Mouse (Mus musculus): ENCODE results near the gene Gm38392.
"Not testable (repeated sequence)": the region's sequence is repeated elsewhere in the genome, so short reads cannot be mapped to it uniquely, and the experiment has no call there.

Gene Gm38392

GRCm38 (mm10) chr3:88276529-88277143 is 10.4 kb downstream of the Gm38392 start:
- no peak for DNase-seq (ENCODE audit: low spot score)

GRCm38 (mm10) chr3:88276121-88276520 is 10.9 kb downstream of the Gm38392 start:
- DNase-seq (ENCODE audit: low spot score), result no peak

GRCm38 (mm10) chr3:88274002-88274401 is 13.0 kb downstream of the Gm38392 start:
- DNase-seq (ENCODE audit: low spot score), result no peak

GRCm38 (mm10) chr3:88271859-88272258 is 15.2 kb downstream of the Gm38392 start:
- no peak for DNase-seq (ENCODE audit: low spot score)

- not testable (repeated sequence) for DNase-seq (ENCODE audit: low spot score)
Measured at GRCm38 (mm10) chr3:88271298-88271697, 15.7 kb downstream of the Gm38392 start.

GRCm38 (mm10) chr3:88268991-88269390 is 18.0 kb downstream of the Gm38392 start:
- no peak for DNase-seq (ENCODE audit: low spot score)

GRCm38 (mm10) chr3:88268014-88268413 is 19.0 kb downstream of the Gm38392 start:
- DNase-seq (ENCODE audit: low spot score), result not testable (repeated sequence)

GRCm38 (mm10) chr3:88262346-88262745 is 24.7 kb downstream of the Gm38392 start:
- DNase-seq (ENCODE audit: low spot score), result no peak

- DNase-seq (ENCODE audit: low spot score), result no peak
Measured at GRCm38 (mm10) chr3:88256382-88256781, 30.6 kb downstream of the Gm38392 start.

GRCm38 (mm10) chr3:88255950-88256349 is 31.1 kb downstream of the Gm38392 start:
- DNase-seq (ENCODE audit: low spot score), result no peak

- no peak for DNase-seq (ENCODE audit: low spot score)
Measured at GRCm38 (mm10) chr3:88254268-88254926, 32.6 kb downstream of the Gm38392 start, which contains the start of gene Rhbg. Rhbg (minus strand) TSS chr3:88254709.

GRCm38 (mm10) chr3:88252739-88253138 is 34.3 kb downstream of the Gm38392 start:
- DNase-seq (ENCODE audit: low spot score), result no peak

- DNase-seq (ENCODE audit: low spot score), result no peak
Measured at GRCm38 (mm10) chr3:88248406-88248805, 38.6 kb downstream of the Gm38392 start.

GRCm38 (mm10) chr3:88247666-88248065 is 39.3 kb downstream of the Gm38392 start:
- DNase-seq (ENCODE audit: low spot score), result no peak

- DNase-seq (ENCODE audit: low spot score), result peak; percentile 68
Measured at GRCm38 (mm10) chr3:88245811-88246210, 41.2 kb downstream of the Gm38392 start.

GRCm38 (mm10) chr3:88244071-88244470 is 42.9 kb downstream of the Gm38392 start:
- peak; percentile 47 for DNase-seq (ENCODE audit: low spot score)

- DNase-seq (ENCODE audit: low spot score), result peak; percentile 64
Measured at GRCm38 (mm10) chr3:88242531-88242930, 44.5 kb downstream of the Gm38392 start.

- DNase-seq (ENCODE audit: low spot score), result no peak
Measured at GRCm38 (mm10) chr3:88241045-88241786, 45.8 kb downstream of the Gm38392 start.

- no peak for DNase-seq (ENCODE audit: low spot score)
Measured at GRCm38 (mm10) chr3:88239446-88239845, 47.6 kb downstream of the Gm38392 start.

GRCm38 (mm10) chr3:88238866-88239391 is 48.1 kb downstream of the Gm38392 start:
- no peak for DNase-seq (ENCODE audit: low spot score)

GRCm38 (mm10) chr3:88237556-88238194 is 49.3 kb downstream of the Gm38392 start:
- peak; percentile 29 for DNase-seq (ENCODE audit: low spot score)

- DNase-seq (ENCODE audit: low spot score), result no peak
Measured at GRCm38 (mm10) chr3:88237161-88237555, 49.9 kb downstream of the Gm38392 start.
